Mouse (Mus musculus) liver, adult 10 weeks (tissue): ENCODE data around the gene A930009A15Rik. TPM values are rescaled to one million over a fixed set of nuclear protein-coding genes. Genes with fewer than 3 reads are reported as not detected.

Experiments
- polyA plus RNA-seq: library from polyadenylated mRNA; stranded (reverse); fragments of 350-450 nt; fragmentation: Illumina TruSeq; extraction: RNeasy Lipid Tissue Mini Kit (QIAGEN cat#74804); gene quantifications from one replicate; pipeline ENCODE4 v1.2.3, GENCODE M21; 2014; ENCODE audit warnings: low read depth, low replicate concordance

Gene A930009A15Rik
- polyA plus RNA-seq = not detected

DNA sequence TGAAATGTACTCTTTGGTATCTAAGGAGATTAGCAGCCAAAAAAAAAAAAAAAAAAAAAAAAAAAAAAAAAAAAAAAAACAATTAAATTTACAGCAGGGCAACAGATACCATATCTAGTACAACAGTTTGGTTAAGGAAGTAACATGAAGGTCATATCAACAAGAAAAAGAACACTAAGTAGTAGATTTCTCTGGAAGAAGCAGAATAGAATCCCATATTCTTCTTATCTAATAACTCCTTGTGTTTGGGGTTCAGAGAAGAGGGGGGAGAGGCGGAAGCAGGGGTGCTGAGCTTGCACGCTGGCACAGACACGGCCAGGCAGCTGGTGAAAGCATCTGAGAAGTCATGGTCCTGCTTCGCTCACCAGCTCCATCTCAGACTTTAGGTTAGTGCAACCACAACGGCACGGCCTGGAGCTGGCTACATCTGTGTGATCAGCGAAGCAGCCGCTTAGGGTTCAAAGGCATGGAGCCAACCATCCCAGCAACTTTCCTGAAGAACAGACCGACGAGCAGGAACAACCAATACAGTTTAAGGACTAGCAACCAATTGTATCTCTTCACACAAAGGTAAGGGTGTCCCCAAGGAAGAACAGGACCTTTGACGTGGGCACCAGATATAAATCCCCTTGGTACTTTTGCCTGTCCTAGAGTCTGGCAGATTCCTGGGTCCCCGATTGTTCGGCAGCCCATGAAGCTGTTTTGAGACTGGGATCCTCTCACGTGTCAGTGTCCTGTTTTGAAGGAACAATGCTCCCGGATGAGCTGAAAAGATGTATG lies at the start of gene A930009A15Rik:
A930009A15Rik (plus strand) TSS at position 275 of the 780 bp plus-strand sequence.

DNA sequence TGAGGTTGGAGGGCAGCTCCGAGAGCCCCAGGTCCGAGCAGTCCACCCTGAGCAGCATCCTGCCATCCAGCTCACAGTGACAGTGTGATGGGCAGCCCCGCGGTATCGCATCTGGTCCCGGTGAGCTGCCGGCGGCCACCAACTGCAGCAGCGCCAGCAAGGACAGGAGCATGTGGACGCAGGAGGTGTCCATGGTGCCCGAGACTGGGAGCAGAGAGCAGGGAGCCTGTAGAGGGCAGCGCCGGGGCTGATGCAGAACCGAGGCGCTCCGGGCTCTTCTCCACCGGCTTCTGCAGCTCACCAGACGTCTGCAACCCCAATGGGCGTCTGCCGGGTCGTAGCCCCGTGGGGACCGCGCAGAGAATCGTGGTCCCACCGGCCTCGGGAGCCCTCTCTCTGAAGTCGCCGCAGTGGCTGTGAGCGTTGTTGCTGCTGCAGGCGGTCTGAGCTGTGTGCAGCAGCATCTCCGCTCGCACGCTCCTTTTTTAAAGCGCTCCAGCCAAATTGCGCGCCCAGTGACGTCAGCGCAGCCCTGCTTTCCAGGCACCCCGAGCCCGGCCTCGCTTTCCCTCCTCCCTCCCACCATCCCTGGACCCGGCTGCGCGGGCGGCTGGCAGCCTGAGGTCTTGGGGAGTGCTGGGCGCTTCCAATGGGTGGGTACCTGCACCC lies 17.6 kb downstream of the A930009A15Rik start, which contains the start of gene Lgr5:
Lgr5 (minus strand) TSS at position 480 of the 669 bp plus-strand sequence.

Other genes with a start within 250 kb of the A930009A15Rik start
- gene Tmem19, start 207.5 kb upstream of the A930009A15Rik start, polyA plus RNA-seq = 48.6 TPM
- gene Thap2, start 185.5 kb upstream of the A930009A15Rik start, polyA plus RNA-seq = 9.4 TPM
- 87.6 TPM for gene Zfc3h1, start 185.0 kb upstream of the A930009A15Rik start, polyA plus RNA-seq
- 10.0 TPM for gene Lgr5, start 17.8 kb downstream of the A930009A15Rik start, polyA plus RNA-seq
- gene Tspan8, start 246.8 kb downstream of the A930009A15Rik start, polyA plus RNA-seq = 4.4 TPM